Mouse (Mus musculus) liver, postnatal 0 days (tissue): ENCODE data around the gene Nexmif. TPM values are rescaled to one million over a fixed set of nuclear protein-coding genes. Genes with fewer than 3 reads are reported as not detected.
A peak's percentile ranks its signal among the peaks of the same experiment; 100 is the strongest.
"Not testable (repeated sequence)": the region's sequence is repeated elsewhere in the genome, so short reads cannot be mapped to it uniquely, and the experiment has no call there.

Source experiments
- ATAC-seq: fragments of 200-750 bp; cut with Nextera tagmentation; 2 replicates; pipeline ENCODE4 v1.8.0; 2017; ENCODE audit warnings: mild to moderate bottlenecking, moderate library complexity
- DNase-seq: peaks from one replicate; pipeline ENCODE4 v3.0.0-alpha.2; 2016
- H3K27ac ChIP-seq: fragments of 300-500 bp; sonication (generic); 2 replicates; pipeline ENCODE4 v1.5.1; 2014; ENCODE audit warnings: antibody characterized with exemption, moderate library complexity, mild to moderate bottlenecking, low read depth
- H3K27me3 ChIP-seq: fragments of 300-500 bp; sonication (generic); 2 replicates; pipeline ENCODE4 v1.6.1; 2014; ENCODE audit warnings: low read length, control low read depth, mixed read lengths; ENCODE audit not compliant: insufficient read depth
- H3K36me3 ChIP-seq: fragments of 300-500 bp; sonication (generic); replicated peaks from 2 replicates; pipeline ENCODE4 v1.6.1; 2014; ENCODE audit warnings: mild to moderate bottlenecking, control low read depth, low read length, moderate library complexity, mixed read lengths; ENCODE audit not compliant: insufficient read depth
- H3K4me1 ChIP-seq: fragments of 300-500 bp; sonication (generic); 2 replicates; pipeline ENCODE4 v1.6.1; 2014; ENCODE audit warnings: antibody characterized with exemption, mild to moderate bottlenecking, control low read depth; ENCODE audit not compliant: insufficient read depth
- H3K4me2 ChIP-seq: fragments of 300-500 bp; sonication (generic); 2 replicates; pipeline ENCODE4 v1.6.1; 2014; ENCODE audit warnings: low read depth, mild to moderate bottlenecking, low read length, moderate library complexity, mixed read lengths
- H3K4me3 ChIP-seq: fragments of 300-500 bp; sonication (generic); 2 replicates; pipeline ENCODE4 v1.5.1; 2014; ENCODE audit warnings: low read depth, low read length
- H3K9ac ChIP-seq: fragments of 300-500 bp; sonication (generic); replicated peaks from 2 replicates; pipeline ENCODE4 v1.6.1; 2014; ENCODE audit warnings: mild to moderate bottlenecking, moderate library complexity
- H3K9me3 ChIP-seq: fragments of 300-500 bp; sonication (generic); 2 replicates; pipeline ENCODE4 v1.6.1; 2016; ENCODE audit warnings: mild to moderate bottlenecking, control low read depth, low read length, mixed read lengths
- CTCF ChIP-seq: sonication (generic); IDR thresholded peaks from 2 replicates; pipeline ENCODE4 v1.5.1; 2016; ENCODE audit warnings: antibody characterized with exemption, low read depth
- EP300 ChIP-seq: IDR thresholded peaks from 2 replicates; pipeline ENCODE4 v1.6.1; 2016; ENCODE audit warnings: antibody characterized with exemption, low read depth, mild to moderate bottlenecking
- WGBS: fragments of 180-500 bp; shearing (Covaris S2); extraction: QIAGEN DNeasy Blood & Tissue Kit; methylation state at CpG from one replicate; pipeline ENCODE4 v1.1.7; 2014; ENCODE audit not compliant: insufficient replicate concordance; 5-methylcytosine and 5-hydroxymethylcytosine counted together
- polyA plus RNA-seq: library from polyadenylated mRNA; unstranded; fragments of >200 nt; fragmentation: Nextera tagmentation; extraction: Ambion mirVana; gene quantifications from 2 replicates; pipeline ENCODE4 v1.2.1, GENCODE M21; 2015

Nexmif gene
- polyA plus RNA-seq, 1 experiment from 2014 or later: 0.06 TPM

GRCm38 (mm10) chrX:104196561-104196960 is 4.4 kb downstream of the Nexmif start:
- Histone ChIP-seq H3K4me2 (no peak overlapping the region), H3K27me3 (peaks cover 38% of the 10 kb centered on the region), H3K9me3 (no peaks in the 10 kb centered on the region), H3K36me3 (no peaks in the 10 kb centered on the region), H3K4me3 (no peak overlapping the region), H3K27ac (no peak overlapping the region), H3K4me1 (no peaks in the 10 kb centered on the region), H3K9ac (no peak overlapping the region)
- DNase-seq: no peak
- ATAC-seq: no peak
- 69% methylated on average over 5 of the region's 5 CpGs for WGBS
- no peak for TF ChIP-seq EP300
- no peak for TF ChIP-seq CTCF

- Histone ChIP-seq H3K4me3 (no peak overlapping the region), H3K4me1 (no peaks in the 10 kb centered on the region), H3K9me3 (no peaks in the 10 kb centered on the region), H3K27me3 (no peaks in the 10 kb centered on the region), H3K9ac (no peak overlapping the region), H3K36me3 (no peaks in the 10 kb centered on the region), H3K4me2 (no peak overlapping the region), H3K27ac (no peak overlapping the region)
- TF ChIP-seq CTCF (peak; percentile 76), EP300 (no peak)
- peak; percentile 25 for DNase-seq
- WGBS: 13% methylated on average over 2 of the region's 2 CpGs
- no peak for ATAC-seq
Observed at GRCm38 (mm10) chrX:104179257-104179656, 21.7 kb downstream of the Nexmif start.

GRCm38 (mm10) chrX:104150072-104150471 is 50.9 kb downstream of the Nexmif start:
- H3K27me3 ChIP-seq: no peaks in the 10 kb centered on the region; the same call in 1 of the 2 replicates
- H3K9ac ChIP-seq: no peak overlapping the region
- ATAC-seq: peak; percentile 98
- WGBS: 14% methylated on average over 1 of the region's 1 CpGs
- DNase-seq: peak; percentile 12
- no peaks in the 10 kb centered on the region for H3K36me3 ChIP-seq
- no peak for TF ChIP-seq CTCF
- TF ChIP-seq EP300: no peak
- no peaks in the 10 kb centered on the region for H3K4me1 ChIP-seq
- no peak overlapping the region for H3K4me3 ChIP-seq
- H3K27ac ChIP-seq: peak overlapping the region; percentile 68
- H3K9me3 ChIP-seq: no peaks in the 10 kb centered on the region
- no peak overlapping the region for H3K4me2 ChIP-seq

- H3K27ac ChIP-seq, ATAC-seq, H3K36me3 ChIP-seq, H3K4me2 ChIP-seq, H3K4me1 ChIP-seq, DNase-seq, H3K9me3 ChIP-seq, H3K9ac ChIP-seq, H3K4me3 ChIP-seq, H3K27me3 ChIP-seq: not testable (repeated sequence)
- 70% methylated on average over 5 of the region's 5 CpGs for WGBS
Observed at GRCm38 (mm10) chrX:104115266-104115665, 85.7 kb downstream of the Nexmif start.

- 55% methylated on average over 4 of the region's 4 CpGs for WGBS
- Histone ChIP-seq H3K4me2 (no peak overlapping the region), H3K4me3 (no peak overlapping the region), H3K27ac (no peak overlapping the region), H3K36me3 (no peaks in the 10 kb centered on the region), H3K4me1 (no peaks in the 10 kb centered on the region), H3K27me3 (no peaks in the 10 kb centered on the region), H3K9ac (no peak overlapping the region), H3K9me3 (no peaks in the 10 kb centered on the region)
- ATAC-seq (no peak), DNase-seq (no peak)
- TF ChIP-seq EP300 (no peak), CTCF (no peak)
Observed at GRCm38 (mm10) chrX:104114596-104114995, 86.4 kb downstream of the Nexmif start.

GRCm38 (mm10) chrX:104054848-104055247 is 146.1 kb downstream of the Nexmif start:
- Histone ChIP-seq H3K9me3 (no peaks in the 10 kb centered on the region), H3K4me2 (no peak overlapping the region), H3K36me3 (no peaks in the 10 kb centered on the region), H3K9ac (no peak overlapping the region), H3K27me3 (0 out of 2 replicates have a peak, but pooled peaks cover 2% of the 10 kb centered on the region), H3K27ac (no peak overlapping the region), H3K4me1 (no peaks in the 10 kb centered on the region), H3K4me3 (no peak overlapping the region)
- ATAC-seq (no peak), DNase-seq (no peak)
- WGBS: 44% methylated on average over 2 of the region's 2 CpGs
- TF ChIP-seq CTCF (no peak), EP300 (no peak)

- H3K9me3 ChIP-seq: no peaks in the 10 kb centered on the region
- H3K4me2 ChIP-seq: no peak overlapping the region
- no peak overlapping the region for H3K27ac ChIP-seq
- TF ChIP-seq CTCF (no peak), EP300 (no peak)
- H3K9ac ChIP-seq: no peak overlapping the region
- no peak overlapping the region for H3K4me3 ChIP-seq
- H3K36me3 ChIP-seq: no peaks in the 10 kb centered on the region
- no peaks in the 10 kb centered on the region for H3K4me1 ChIP-seq
- no peak for DNase-seq
- no peak for ATAC-seq
- H3K27me3 ChIP-seq: no peaks in the 10 kb centered on the region
Observed at GRCm38 (mm10) chrX:104040276-104040675, 160.7 kb downstream of the Nexmif start.
